Mouse (Mus musculus): ENCODE measurements around the gene Frmd8.
"Not testable (repeated sequence)": the region's sequence is repeated elsewhere in the genome, so short reads cannot be mapped to it uniquely, and the experiment has no call there.

Gene Frmd8

DNA sequence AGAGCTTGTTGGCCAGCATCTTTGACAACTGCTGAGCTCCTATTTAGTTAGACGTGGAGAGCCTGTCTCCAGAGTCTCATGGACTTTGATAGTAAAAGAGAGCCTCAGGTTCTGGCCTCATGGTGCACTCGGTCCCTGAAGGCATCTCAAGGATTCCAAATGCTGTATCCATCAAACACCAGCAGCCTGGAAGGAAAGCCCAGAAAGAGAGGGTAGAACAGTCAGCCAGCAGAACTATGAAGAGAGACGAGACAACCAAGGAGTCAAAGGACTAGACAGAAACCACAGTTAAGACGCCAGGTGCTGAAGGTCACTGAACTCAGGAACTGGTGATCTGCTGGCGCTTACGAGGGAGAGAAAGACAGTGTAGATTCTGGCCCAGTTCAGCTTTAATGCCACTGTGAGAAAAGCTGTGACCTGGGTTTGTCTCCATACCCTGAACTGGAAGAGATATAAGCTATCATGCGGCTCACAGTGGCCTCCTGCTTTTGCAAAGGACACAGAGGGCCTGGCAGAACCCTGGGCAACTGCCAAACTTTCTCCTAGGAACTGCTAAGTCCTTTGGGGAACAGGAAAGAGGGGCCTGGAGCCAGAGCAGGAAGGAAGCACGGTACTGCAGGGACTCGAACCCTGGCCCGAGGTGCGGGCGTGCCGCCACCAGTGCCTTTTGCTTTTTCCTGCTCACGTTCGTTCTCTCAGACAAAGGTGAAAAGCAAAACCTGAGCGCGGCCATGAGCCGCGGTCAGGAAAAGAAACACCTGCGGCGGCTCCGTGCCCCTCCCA is 50.8 kb downstream of the Frmd8 start:
- DNase-seq, result no peak

GRCm38 (mm10) chr19:5823266-5823839 is 51.7 kb downstream of the Frmd8 start:
- DNase-seq, result peak; percentile 64 to 79

GRCm38 (mm10) chr19:5822834-5823205 is 52.3 kb downstream of the Frmd8 start:
- no peak for DNase-seq

DNA sequence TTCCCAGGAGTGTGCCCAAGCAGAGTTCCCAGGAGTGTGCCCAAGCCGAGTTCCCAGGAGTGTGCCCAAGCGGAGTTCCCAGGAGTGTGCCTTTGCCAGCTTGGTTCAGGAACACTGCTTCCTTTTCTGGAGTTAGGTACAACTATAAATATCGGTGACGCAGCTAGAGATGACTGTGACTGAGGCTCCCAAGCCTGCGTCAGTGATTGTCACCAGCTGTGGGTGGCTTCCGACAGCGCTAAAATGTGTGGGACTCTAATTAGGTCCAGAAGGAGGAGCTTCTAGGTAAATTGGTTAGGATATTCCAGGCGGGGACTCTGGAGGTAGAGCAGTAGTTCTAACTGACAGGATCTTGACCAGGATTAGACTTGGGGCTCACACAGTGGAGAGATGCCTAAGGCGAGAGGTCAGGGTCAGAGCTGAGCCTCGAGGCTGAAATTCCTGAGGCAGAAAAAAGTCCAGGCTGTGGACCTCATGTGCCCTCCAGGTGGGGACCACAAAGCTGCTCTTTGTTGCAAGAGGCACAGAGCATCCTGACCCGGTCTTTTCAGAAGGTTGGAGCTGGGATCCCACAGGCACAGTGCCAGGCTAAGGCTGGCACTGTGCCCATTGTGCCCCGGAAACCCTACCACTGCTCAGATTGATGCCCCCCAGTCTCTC is 52.8 kb downstream of the Frmd8 start:
- DNase-seq, result no peak

DNA sequence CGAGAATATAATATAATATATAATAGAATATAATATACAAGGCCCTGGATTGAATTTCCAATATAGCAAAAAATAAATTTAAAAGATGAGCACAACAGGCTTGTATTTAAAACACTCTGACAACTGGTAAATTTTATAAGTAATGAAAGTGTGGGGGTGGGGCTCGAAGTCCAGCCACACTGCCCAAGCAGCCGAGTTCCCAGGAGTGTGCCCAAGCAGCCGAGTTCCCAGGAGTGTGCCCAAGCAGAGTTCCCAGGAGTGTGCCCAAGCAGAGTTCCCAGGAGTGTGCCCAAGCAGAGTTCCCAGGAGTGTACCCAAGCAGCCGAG is 53.3 kb downstream of the Frmd8 start:
- DNase-seq, result no peak

GRCm38 (mm10) chr19:5819549-5819948 is 55.5 kb downstream of the Frmd8 start:
- DNase-seq, result peak; percentile 78 to 89

GRCm38 (mm10) chr19:5818590-5818977 is 56.5 kb downstream of the Frmd8 start:
- DNase-seq, result no peak

DNA sequence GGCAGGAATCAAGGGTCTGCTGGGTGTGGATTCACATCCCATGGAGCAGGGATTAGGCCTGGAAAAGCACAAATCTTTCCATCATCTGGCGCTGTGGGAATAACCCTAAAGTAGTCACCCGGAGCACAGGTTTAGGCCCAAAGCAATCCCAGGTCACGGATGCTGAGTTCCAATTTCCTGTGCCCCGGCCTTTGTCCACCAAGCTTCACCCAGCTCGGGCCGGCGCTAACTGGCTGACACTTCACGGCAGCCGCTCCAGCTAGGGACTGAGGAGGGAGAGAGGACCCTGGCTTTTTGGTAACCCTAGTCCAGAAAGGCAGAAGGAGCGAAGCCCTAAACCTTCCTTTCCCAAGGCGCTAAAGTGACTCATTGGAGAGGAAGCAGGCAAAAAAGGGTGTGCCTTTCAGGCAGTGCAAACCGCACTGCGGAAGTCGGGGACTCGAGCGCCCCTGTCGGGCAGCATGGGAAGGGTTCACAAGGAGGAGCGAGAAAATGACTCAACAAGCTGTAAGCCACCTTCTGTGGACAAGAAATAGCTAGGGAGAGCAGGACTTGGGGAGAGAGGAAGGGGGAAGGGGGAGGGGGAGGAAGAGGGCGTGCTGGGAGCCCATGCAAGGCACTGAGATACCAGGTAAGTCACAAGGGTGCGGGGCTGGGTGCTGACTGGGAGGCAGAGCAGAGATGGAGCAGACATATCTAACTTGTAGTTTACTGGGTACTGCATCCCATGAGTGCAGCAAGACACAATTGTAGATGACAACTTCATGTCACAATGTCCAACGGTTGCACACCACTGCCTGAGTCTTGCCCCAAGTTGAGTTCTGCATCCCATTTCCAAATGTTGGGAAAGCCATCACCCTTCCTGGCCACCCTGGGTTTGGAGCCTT is 57.1 kb downstream of the Frmd8 start:
- peak; percentile 92 to 93 for DNase-seq

DNA sequence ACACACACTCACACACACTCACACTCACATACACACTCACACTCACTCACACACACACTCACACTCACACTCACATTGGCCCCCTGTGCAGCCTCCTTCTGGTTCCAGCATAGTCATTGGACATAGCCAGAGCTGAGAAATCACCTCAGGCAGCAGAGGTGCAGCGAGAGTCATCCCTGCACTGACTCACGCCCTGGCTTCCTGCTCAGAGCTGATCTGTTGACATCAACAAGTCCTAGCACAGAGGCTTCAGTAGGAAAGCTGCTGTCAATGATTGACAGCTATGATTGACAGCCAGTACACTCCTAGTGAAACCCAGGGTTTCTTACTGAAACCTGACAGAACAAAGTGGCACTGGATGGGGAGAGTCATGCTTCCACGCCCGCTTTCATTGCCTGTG is 59.1 kb downstream of the Frmd8 start:
- peak; percentile 52 to 72 for DNase-seq

- no peak for DNase-seq
Observed at GRCm38 (mm10) chr19:5815010-5815409, 60.1 kb downstream of the Frmd8 start.

GRCm38 (mm10) chr19:5814048-5814447 is 61.0 kb downstream of the Frmd8 start:
- not testable (repeated sequence) for DNase-seq

DNA sequence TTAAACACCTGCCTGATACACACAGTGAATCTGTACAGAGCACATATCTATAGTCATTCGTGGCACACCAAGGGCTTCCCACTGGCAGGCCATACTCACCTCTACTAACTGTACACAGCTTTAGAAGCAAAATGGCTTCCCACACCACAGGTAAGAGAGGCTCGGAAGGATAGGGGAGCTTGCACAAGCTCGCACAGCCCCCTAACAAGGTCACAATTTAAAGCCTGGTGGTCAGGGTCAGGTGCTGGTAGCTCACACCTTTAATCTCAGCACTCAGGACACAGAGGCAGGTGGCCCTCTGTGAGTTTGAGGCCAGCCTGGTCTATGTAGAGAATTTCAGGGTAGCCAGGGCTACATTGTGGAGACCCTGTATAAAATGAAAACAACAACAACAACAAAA is 61.5 kb downstream of the Frmd8 start:
- no peak for DNase-seq

- peak; percentile 73 to 85 for DNase-seq
Observed at GRCm38 (mm10) chr19:5811771-5812504, 63.1 kb downstream of the Frmd8 start.

GRCm38 (mm10) chr19:5810840-5811563 is 64.1 kb downstream of the Frmd8 start:
- DNase-seq, result no peak

- DNase-seq, result peak; percentile 56 to 75
Observed at GRCm38 (mm10) chr19:5810103-5810839, 64.8 kb downstream of the Frmd8 start.

DNA sequence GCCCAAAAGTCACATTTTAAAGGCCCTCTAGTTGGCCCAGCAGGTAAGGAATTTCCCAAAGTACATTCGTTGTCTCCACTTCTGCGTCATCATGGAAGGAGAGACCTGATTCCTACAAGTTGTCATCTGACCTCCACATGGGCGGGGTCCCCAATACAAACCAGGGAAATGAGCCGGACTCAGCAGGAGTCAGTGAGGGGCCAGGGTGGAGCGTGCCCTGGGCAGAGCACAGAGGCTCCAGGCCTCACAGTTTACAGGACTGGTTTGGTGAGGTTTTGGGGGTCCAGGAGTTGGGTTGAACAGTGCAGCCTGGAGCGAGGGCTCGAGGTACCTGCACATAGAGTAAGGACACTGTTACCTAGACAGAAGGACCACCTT is 65.4 kb downstream of the Frmd8 start:
- DNase-seq, result peak in 1 of 2 experiments; percentile 51

- DNase-seq, result no peak
Observed at GRCm38 (mm10) chr19:5808955-5809711, 65.9 kb downstream of the Frmd8 start.

- DNase-seq, result no peak
Observed at GRCm38 (mm10) chr19:5807740-5808139, 67.3 kb downstream of the Frmd8 start.

GRCm38 (mm10) chr19:5806809-5807205 is 68.3 kb downstream of the Frmd8 start:
- DNase-seq, result peak in 1 of 2 experiments; percentile 43
